Mouse (Mus musculus): Measurements from ENCODE around the gene Acyp2.

Acyp2 gene

DNA sequence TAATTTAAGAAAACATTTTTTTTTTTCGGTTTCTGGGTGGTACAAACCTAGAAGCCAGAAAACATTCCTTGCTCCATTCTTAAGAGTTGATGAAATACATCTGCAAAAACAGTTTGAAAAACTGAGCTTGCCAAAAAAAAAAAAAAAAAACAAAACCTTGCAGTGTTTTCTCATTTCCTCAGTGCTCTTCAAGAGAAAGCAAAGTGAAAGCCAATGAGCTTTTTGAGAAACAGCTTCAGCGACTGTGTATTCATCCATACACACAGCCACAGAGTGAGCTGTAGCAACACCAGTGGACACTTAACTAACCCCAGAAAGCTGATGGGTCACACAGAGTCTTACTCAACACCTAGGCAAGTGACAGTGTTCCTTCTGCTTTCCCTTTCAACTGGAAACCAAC lies 69.4 kb downstream of the Acyp2 start:
- in situ Hi-C loops (cut with MboI; ENCODE audit: low sequenced_read_pairs), result no loop called here

DNA sequence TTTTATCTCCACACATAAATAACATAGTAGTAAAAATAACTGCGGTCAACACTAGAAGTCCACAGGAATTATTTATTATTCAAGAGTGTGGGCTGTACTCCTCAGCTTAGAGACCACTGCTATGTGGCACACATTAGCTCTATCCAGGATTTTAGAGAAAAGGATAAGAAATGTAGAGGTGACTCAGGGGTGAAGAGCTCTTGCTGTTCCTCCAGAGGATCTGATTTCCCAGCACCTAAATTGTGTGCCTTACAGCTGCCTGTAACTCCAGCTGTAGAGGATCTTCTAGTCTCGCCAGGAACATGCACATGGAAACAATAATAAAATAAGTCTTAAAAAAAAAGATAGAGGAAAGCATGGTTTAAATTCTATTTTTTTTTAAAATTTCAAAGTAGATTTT lies 70.5 kb downstream of the Acyp2 start:
- in situ Hi-C loops (cut with MboI; ENCODE audit: low sequenced_read_pairs), result no loop called here

DNA sequence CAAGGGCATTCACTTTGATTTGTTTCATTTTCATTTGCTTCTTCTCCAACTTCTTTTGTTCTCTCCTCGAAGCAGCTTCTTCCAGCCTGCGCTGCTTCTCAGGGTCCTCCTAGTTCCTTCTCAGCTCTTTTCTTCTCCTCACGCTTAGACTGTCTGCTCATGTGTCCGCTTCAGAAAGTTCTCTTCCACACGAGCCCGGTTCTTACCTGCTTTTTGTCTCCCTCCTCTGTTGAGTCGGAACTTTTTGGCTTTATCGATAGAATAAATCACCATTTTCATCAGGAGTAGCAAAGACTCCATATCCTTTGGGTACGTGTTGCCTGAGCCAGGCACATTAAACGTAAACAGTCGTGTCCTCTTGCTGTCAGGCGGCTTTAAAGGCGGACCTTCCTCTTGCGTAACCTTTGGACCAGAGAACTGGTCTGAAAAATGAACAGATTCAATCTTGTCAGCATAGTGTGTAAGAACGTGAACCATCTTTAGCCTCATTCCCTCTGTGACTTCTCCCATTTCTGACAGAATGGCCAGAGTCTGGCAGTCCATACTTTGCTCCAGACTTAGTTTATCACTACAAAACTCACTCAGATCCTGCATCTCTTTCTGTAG lies 76.5 kb downstream of the Acyp2 start:
- in situ Hi-C loops (cut with MboI; ENCODE audit: low sequenced_read_pairs), result no loop called here

DNA sequence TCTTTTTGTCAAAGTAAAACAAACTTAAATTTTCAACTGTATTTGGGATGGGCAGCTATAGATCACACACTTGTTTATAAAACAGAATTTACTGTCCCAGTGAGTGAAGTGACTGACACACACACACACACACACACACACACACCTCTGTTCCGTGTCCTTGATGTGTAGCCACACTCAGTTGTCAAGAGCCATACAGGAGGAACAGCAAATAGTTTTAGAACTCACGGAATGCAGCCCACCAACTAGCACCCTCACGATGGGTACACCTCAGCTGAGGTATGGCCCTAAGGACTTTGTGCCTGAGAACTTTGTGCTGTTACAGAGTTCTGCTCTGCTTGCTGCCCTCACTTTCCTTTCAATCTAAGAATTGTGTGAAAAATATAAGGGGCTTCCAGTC lies 78.8 kb downstream of the Acyp2 start:
- in situ Hi-C loops (cut with MboI; ENCODE audit: low sequenced_read_pairs), result no loop called here

DNA sequence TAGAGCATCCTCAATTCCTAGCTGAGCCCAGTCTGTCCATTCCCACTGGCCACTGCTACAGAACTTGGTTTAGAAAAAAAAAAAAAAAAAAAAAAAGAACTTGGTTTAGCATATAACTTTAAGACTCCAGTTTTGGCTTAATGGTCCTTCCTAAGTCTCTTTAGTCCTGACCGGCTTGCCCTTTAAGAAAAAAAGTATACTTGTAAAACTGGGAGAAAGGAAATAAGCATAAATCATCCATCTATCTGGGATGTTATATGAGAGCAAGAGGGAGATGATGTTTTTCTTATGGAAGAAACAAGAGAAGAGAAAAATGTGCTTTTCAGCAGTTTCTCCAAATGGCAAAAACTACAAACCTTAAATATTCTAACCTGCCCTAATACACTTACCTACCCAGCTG lies 89.2 kb downstream of the Acyp2 start:
- in situ Hi-C loops (cut with MboI; ENCODE audit: low sequenced_read_pairs), result no loop called here

DNA sequence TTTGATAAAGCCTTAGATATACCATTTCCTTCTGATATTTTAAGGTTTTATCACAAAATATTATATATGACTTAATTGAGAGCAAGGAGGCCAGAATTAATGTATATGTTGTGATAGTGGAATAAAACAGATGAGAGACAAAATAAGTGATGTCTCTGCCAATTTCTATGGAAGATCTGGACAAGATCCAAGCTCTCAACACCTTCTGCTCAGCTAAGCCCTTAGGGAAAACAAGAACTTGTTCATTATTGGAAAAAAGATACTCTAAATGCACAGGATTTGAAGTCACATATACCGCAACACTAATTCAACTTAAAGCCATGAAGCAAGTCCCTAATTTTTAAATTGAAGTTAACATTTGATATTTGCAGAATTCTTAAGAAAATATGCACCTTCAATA lies 96.0 kb downstream of the Acyp2 start:
- in situ Hi-C loops (cut with MboI; ENCODE audit: low sequenced_read_pairs), result no loop called here

DNA sequence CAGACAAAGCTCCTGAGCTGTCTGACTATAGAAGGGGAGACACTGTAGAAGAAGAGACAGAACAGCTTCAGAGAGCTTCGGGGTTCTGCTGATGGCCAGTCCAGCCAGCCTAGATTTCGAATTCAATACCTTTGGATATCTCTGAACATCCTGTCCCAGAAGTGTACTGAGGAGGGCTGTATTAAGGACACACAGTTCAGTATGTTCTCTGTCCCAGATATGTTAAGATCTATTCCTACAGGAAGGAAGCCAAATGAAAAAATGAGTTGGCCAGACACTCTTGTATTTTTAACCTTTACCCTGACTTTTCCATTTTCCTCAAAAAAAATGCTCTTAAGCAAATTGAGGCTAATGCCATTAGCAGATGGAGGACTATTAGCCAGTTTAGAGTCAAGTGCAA lies 132.3 kb downstream of the Acyp2 start:
- in situ Hi-C loops (cut with MboI; ENCODE audit: low sequenced_read_pairs), result no loop called here

DNA sequence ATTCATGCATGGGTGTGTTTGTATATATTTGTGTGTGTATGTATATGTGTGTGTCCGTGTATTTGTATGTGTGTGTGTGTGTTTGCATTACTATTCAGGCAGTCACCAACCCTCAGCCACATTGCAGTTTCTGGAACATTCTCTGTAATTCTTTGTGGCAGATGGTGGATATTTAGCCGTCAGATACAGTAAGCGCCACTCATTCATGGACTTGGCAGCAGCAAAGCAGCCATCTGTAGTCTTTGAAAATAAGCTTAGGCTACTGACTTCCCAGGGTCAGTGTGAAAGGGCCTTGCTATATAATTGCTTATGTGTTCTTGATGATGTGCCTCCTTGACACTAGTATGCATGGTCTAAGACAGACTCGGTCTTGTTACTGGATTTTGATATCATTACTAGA lies 141.2 kb downstream of the Acyp2 start:
- in situ Hi-C loops (cut with MboI; ENCODE audit: low sequenced_read_pairs), result no loop called here

DNA sequence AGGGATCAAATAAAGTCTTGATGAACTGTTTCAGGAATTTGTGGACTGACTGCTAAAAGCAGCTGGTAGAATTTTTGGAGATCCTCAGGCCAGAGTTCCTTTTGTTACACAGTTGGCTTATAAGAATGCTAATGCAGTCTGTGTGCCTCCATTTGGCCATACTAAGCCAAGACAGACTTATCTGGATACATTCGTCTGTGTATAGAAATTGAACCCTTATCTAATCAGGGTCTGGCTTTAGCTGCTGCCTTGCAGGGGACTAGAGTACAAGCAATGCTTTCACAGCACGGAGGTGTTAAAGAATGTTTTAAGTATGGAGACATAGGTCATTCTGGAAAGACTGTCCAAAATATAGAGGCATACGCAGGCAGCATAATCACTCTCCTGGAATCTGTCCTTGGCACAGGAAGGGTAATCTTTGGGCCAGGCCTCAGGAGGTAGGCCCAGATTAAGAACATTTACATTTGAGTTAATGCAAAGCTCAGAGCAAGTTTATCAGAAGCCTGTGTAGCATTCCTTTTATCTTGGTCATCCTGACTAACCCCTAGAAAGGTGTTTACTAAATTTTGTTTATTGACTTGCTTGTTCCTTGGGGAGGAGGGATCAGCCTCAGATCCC lies 150.5 kb downstream of the Acyp2 start:
- in situ Hi-C loops (cut with MboI; ENCODE audit: low sequenced_read_pairs), result no loop called here

DNA sequence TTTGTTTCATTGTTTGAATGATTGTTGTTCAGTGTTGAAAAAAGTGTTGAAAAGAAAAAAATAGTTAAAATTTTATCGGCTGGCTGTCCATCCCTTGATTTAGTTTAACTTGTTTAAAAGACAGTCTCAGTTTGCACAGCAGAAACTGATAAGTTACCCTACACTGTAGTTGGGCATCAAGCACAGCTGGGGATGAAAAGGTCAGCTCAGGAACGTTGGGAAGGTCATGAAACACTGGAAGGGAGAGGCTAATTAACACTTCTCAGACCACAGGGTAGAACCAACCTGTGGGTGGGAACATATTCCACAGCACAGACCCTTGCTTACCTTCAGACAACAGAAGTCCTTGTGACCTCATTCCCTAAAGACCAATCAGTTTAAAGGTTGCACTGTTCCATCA lies 152.2 kb downstream of the Acyp2 start:
- in situ Hi-C loops (cut with MboI; ENCODE audit: low sequenced_read_pairs), result no loop called here

DNA sequence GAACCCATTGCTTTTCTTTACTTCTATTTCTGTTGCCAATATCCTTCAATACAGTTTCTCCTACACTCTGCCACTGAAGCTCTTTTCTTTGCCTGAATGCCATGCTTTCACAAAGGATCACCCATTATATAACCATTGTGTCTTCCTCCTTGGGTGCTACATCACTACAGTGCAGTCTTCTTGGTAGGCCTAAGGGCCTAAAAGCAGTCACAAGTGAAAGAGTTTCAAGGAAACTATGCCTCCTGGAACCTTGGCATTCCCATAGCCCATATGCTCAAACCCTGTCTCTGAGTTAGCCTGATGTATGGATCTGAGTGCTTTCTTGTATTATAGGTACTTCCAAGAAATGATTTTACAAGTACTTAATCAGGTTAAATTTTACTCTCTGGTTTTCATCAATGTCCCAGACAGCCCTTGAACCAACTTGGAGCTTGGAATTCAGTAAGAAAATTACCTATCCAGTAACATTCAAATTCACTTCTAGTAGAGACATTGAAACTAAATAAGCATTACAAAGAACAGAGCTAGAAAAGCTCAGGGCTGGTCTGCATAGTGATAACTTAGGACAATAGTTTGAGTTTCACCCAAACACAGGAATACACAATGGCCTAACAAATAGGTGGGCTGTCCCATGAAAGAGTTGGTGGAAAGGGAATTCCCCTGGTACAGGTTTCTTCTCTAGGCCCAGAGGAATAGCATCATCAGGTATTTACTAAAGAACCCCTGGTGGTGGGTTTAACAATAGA lies 157.7 kb downstream of the Acyp2 start:
- in situ Hi-C loops (cut with MboI; ENCODE audit: low sequenced_read_pairs), result no loop called here

DNA sequence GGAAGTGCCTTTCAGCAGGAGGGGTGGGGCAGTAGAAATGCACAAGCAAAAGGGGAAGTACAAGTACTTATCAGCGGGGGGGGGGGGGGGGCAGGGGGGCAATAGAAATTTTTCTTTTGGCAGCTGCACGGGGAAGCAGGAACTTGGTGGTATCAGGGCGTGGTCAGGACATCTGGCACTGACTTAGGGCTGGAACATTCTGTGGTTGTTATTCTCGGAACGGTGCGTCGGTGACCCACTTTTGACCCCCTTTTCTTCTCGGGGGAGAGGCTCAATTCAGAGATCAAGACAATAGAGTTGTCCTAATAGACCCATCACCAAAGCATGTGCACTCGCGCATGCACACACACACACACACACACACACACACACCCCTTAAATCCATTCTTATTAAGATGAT lies 161.2 kb downstream of the Acyp2 start:
- in situ Hi-C loops (cut with MboI; ENCODE audit: low sequenced_read_pairs), result no loop called here

DNA sequence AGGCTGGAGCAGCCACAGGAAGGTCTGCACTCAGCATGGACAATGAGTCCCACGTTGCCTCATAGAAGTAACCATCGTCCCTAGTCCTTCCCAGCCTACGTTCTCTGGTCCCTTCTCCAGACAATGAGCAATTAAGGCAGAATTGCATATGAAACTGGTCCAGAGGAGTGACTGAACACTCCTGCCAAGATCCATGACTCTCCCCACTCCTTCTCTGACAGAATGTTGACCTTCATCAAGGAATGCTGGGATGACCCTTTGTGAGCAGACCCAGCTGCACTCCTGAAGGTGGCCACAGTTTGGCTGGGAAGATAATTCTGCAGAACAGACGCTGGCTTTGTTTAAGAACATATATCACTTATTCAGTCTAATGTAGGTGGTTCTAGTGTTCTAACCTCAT lies 166.1 kb downstream of the Acyp2 start:
- in situ Hi-C loops (cut with MboI; ENCODE audit: low sequenced_read_pairs), result no loop called here

DNA sequence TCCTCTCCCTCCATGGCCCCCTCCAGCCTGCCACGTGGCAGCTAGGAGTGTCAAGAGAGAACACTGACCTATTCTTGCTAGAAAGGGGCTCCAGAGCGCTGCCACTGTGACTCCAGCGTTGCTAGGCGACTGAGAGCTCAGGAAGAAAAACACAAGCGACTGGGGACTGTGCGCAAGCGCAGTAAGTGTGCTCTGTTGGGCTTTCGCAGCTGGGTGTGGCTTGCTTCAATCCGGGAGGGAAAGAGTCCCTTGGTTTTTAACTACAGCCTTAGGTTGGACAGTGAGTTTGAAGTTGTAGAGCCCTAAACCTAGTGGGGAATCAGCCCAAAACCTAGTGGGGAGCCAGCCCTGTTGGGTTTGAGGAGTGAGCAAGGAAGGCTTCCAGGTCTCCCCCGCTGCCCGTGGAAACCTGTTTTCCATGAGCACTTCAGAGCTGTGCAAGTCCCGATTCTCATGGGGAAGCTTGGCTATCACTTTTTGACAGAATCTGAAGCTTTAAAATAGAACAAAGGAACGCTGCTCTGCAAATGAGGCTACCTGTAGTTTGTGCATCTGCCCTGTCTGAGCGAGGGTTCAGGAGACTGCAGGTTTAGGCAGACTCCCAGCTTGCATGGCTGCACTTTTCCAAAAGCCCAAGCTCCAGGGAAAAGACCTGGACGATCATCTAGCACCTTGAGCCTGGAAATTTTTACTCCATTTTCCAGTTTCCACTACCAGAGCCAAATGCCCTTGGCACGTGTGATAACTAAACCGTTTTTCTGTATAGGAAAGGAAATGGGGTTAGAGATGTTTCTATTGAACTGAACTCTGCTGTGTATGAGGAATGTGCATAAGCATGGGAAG lies 177.4 kb downstream of the Acyp2 start, which contains the start of gene 4930505A04Rik:
Gene 4930505A04Rik (minus strand): TSS at position 77 of the 843 bp plus-strand sequence.
- in situ Hi-C loops (cut with MboI; ENCODE audit: low sequenced_read_pairs), result no loop called here

DNA sequence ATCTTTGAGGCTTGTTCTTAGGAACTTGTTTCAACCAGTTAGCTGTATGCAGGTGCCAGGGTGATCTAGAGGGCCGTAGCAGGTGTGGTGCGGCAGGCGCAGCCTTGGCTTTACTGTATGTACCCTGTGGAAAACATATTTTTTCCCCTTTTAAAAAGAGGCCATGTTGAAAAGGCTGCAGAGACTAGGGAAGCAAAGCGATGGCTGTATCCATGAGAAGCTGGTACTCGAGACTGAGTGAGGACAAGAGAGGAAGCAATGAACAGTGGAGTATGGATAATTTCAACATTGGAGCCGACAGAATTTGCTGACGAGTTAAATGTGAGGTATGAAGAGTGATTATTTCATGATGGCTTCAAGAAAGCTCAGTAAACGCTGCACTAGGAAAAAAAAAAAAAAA lies 178.2 kb downstream of the Acyp2 start:
- in situ Hi-C loops (cut with MboI; ENCODE audit: low sequenced_read_pairs), result no loop called here

Data from CH12F3 (cell line).